Mouse (Mus musculus): ENCODE data around the gene Clstn3.
"Not testable (repeated sequence)": the region's sequence is repeated elsewhere in the genome, so short reads cannot be mapped to it uniquely, and the experiment has no call there.

The Clstn3 gene

GRCm38 (mm10) chr6:124415347-124416088 is 49.1 kb downstream of the Clstn3 start:
- no peak for DNase-seq (ENCODE audit: extremely low read depth, low read depth, low spot score)

DNA sequence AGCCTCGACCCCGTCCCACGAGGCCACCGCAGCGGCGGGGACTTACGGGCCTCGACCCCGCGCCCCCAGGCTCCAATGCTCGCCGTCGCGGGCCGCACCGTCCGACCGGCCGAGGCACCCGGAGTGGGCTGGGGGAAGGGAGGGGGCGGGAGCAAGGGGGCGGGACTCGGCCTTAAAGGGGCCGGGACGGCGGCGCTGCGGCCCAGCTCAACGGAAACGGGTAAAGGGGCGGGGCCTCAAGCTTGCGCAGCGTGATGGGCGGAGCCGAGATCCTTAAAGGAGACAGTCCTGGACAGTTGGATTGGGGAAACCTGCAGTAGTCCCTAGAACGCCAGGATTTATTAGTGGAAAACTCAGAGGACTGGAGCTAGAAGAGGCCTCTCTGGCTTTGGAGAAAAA is 49.7 kb downstream of the Clstn3 start, which contains the start of gene Pex5:
Gene Pex5, minus strand, starts transcription at position 141 of the 399 bp plus-strand sequence.
- no peak for DNase-seq (ENCODE audit: extremely low read depth, low read depth, low spot score)

- DNase-seq (ENCODE audit: extremely low read depth, low read depth, low spot score): no peak
These were observed 50.3 kb downstream of the Clstn3 start for GRCm38 (mm10) chr6:124414150-124414926.

DNA sequence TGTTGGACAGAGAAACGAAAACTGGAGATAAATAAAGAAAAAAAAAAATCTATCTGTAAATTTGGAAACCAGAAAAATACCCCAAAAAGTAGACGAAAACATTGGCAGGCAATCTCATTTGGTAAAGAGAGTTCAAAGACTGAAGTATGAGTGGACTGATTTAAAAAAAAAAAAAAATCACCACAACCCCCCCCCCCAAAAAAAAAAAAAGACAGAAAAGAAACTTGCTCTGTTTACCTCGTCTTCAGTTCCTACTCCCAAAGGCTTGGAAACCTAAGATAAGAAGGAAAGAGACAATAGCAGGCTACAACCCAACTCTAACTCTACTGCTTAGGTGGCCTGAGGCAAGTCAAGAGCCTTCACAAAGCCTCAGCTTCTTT is 50.8 kb downstream of the Clstn3 start:
- DNase-seq (ENCODE audit: extremely low read depth, low read depth, low spot score): no peak

DNA sequence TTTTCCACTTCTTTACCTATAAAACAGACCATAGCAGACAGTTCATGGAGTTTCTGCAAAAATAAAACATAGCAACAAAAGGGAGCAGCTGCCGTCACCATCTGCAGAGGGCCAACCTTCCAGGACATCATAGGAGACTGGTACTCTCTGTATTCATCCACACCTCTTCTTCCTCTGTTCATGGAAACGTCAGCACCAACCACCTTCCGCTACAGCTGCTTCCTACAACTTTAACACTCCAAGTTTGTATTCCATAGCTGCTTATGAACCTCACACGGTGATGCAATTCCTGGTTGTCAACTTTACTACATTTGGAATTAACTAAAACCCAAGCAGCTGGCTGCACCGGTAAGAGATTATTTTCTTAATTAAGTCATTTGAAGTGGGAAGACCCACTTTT is 56.2 kb downstream of the Clstn3 start:
- DNase-seq (ENCODE audit: extremely low read depth, low read depth, low spot score): no peak

DNA sequence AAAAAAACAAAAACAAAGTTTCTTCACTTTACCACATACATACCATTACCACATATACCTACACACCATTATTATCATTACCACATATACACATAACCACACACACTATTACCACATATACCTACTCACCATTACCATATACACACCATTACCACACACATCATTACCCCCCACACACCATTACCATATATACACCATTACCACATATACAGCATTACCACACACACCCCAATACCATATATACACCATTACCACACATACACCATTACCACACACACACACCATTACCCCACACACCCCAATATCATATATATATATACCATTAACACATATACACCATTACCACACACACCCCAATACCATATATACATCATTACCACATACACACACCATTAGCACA is 57.4 kb downstream of the Clstn3 start:
- DNase-seq (ENCODE audit: extremely low read depth, low read depth, low spot score): no peak

- DNase-seq (ENCODE audit: extremely low read depth, low read depth, low spot score): no peak
These were observed 58.3 kb downstream of the Clstn3 start for GRCm38 (mm10) chr6:124406326-124406725.

DNA sequence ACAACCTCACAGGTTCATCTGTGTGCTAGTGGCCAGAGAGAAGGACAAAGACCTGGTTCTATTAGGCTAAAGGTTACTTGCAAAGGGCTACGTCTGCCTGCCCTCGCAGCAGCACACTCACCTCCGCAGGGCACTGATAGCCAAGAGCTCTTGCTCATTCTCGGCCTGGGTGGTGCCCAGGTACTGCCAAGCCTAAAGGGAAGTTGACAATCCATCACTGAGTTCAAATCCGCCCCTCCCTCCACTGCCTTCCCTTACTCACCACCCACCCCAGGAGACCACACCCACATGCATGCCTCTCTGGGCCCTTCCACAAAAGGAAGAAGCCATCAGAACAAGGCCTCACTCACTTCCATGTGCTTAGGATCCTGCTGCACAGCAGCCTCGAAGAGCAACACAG is 64.9 kb downstream of the Clstn3 start:
- no peak for DNase-seq (ENCODE audit: extremely low read depth, low read depth, low spot score)

- DNase-seq (ENCODE audit: extremely low read depth, low read depth, low spot score): not testable (repeated sequence)
These were observed 69.6 kb downstream of the Clstn3 start for GRCm38 (mm10) chr6:124394991-124395390.
